Mouse (Mus musculus) embryonic facial prominence, embryonic 13.5 days (tissue): ENCODE results near the gene Ldlrad3. TPM values are rescaled to one million over a fixed set of nuclear protein-coding genes. Genes with fewer than 3 reads are reported as not detected.

Experiments
- ATAC-seq: fragments of 200-750 bp; cut with Nextera tagmentation; 2 replicates; pipeline ENCODE4 v1.8.0; 2017; ENCODE audit warnings: low read depth; ENCODE audit not compliant: insufficient number of reproducible peaks, insufficient read depth, low FRiP score, low TSS enrichment
- H3K27ac ChIP-seq: fragments of 300-500 bp; sonication (generic); 2 replicates; pipeline ENCODE4 v1.5.1; 2015; ENCODE audit warnings: moderate library complexity, mild to moderate bottlenecking, inconsistent platforms
- H3K27me3 ChIP-seq: fragments of 300-500 bp; sonication (generic); 2 replicates; pipeline ENCODE4 v1.6.1; 2015; ENCODE audit warnings: mild to moderate bottlenecking, inconsistent platforms
- H3K36me3 ChIP-seq: fragments of 300-500 bp; sonication (generic); 2 replicates; pipeline ENCODE4 v1.6.1; 2015; ENCODE audit warnings: mild to moderate bottlenecking, inconsistent platforms
- H3K4me1 ChIP-seq: fragments of 300-500 bp; sonication (generic); 2 replicates; pipeline ENCODE4 v1.6.1; 2015; ENCODE audit warnings: inconsistent platforms
- H3K4me2 ChIP-seq: fragments of 300-500 bp; sonication (generic); 2 replicates; pipeline ENCODE4 v1.6.1; 2015; ENCODE audit warnings: moderate library complexity, mild to moderate bottlenecking, inconsistent platforms
- H3K4me3 ChIP-seq: fragments of 300-500 bp; sonication (generic); 2 replicates; pipeline ENCODE4 v1.5.1; 2015; ENCODE audit warnings: mild to moderate bottlenecking, inconsistent platforms
- H3K9ac ChIP-seq: fragments of 300-500 bp; sonication (generic); 2 replicates; pipeline ENCODE4 v1.6.1; 2015; ENCODE audit warnings: mild to moderate bottlenecking, inconsistent platforms
- H3K9me3 ChIP-seq: fragments of 300-500 bp; sonication (generic); 2 replicates; pipeline ENCODE4 v1.6.1; 2016; ENCODE audit warnings: inconsistent platforms
- WGBS: fragments of 180-500 bp; shearing (Covaris S2); methylation state at CpG from one replicate; pipeline ENCODE4 v1.1.7; 2015; ENCODE audit warnings: mixed read lengths; 5-methylcytosine and 5-hydroxymethylcytosine counted together
- polyA plus RNA-seq: library from polyadenylated mRNA; unstranded; fragments of >200 nt; fragmentation: Nextera tagmentation; extraction: Ambion mirVana; gene quantifications from 2 replicates; pipeline ENCODE4 v1.2.1, GENCODE M21; 2015

Gene Ldlrad3
- polyA plus RNA-seq, 1 experiment from 2014 or later, result 52.4 TPM

GRCm38 (mm10) chr2:102107280-102107679, 78.9 kb downstream of the Ldlrad3 start:
- Histone ChIP-seq H3K4me1 (peaks cover 17% of the 10 kb centered on the region), H3K27me3 (no peaks in the 10 kb centered on the region), H3K36me3 (peaks cover 20% of the 10 kb centered on the region), H3K4me3 (no peak overlapping the region), H3K27ac (0 out of 2 replicates have a peak overlapping the region, but pooled peaks have one; percentile 7), H3K4me2 (no peak overlapping the region), H3K9ac (no peak overlapping the region), H3K9me3 (no peaks in the 10 kb centered on the region)
- 65% methylated on average over 6 of the region's 6 CpGs for WGBS
- ATAC-seq, result 0 out of 2 replicates have a peak, but pooled peaks have one; percentile 48

DNA sequence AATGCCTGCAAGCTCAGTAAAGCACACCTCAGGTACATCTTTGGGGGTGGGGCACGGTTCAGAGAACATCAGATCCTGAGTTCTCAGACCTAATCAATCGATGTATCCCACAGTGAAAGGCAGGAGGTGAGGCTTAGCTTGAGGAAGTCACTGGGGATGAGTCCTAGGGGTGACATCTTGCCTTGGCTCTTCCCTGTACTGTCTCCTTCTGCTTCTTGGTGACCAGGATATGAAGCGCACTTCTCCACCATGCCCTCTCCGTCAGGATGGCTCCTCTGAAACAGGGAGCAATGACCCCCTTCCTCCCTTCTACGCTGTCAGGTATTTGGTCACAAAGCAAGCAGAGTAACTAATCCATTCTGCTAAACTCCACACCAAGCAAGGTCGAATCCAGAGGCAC, 79.5 kb downstream of the Ldlrad3 start:
- Histone ChIP-seq H3K36me3 (peaks cover 17% of the 10 kb centered on the region), H3K4me2 (no peak overlapping the region), H3K9me3 (no peaks in the 10 kb centered on the region), H3K4me3 (no peak overlapping the region), H3K27me3 (no peaks in the 10 kb centered on the region), H3K9ac (no peak overlapping the region), H3K27ac (no peak overlapping the region), H3K4me1 (peaks cover 13% of the 10 kb centered on the region)
- 93% methylated on average over 6 of the region's 6 CpGs for WGBS
- no peak for ATAC-seq

DNA sequence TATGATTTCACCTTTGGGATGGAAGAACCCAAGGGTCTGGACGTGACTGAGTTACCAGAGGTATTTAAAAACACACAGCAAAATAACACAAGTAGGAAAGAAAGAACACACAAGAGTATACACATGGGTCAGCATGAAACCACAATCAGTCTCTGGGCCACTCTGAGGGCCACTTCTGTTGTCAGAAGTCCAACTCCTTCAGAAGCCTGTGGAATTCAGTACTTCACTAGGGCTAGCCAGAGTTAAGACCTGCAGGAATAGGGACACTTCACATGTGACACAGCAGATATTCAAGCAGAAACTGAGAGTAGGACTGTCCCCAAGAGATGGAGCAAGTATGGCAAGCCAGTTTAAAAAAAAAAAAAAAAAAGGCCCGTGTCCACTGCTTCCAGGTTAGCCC, 80.7 kb downstream of the Ldlrad3 start:
- peaks cover 13% of the 10 kb centered on the region for H3K4me1 ChIP-seq
- no peak for ATAC-seq
- H3K9ac ChIP-seq, result no peak overlapping the region
- peaks cover 9% of the 10 kb centered on the region for H3K36me3 ChIP-seq
- 80% methylated on average over 2 of the region's 2 CpGs for WGBS
- H3K4me2 ChIP-seq, result no peak overlapping the region
- H3K27ac ChIP-seq, result no peak overlapping the region
- no peak overlapping the region for H3K4me3 ChIP-seq
- no peaks in the 10 kb centered on the region for H3K27me3 ChIP-seq
- no peaks in the 10 kb centered on the region for H3K9me3 ChIP-seq

DNA sequence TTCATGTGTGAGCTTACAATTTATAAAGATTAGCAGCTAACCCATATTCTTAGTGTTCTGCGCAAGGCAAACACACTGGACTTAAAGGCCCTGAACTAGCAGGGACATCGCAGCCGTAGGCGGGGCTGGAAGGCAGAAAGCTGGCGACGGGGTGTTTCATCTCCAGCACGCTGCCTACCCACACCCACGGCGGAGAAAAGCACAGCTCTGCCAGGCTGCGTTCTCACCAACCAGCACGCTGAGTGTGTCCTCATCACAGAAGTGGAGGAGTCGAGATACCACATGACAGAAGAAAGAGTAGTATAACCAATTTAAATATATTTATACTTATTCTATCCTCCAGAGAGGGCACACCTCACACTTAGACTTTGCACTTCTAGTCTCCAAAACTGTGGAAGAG, 82.2 kb downstream of the Ldlrad3 start:
- Histone ChIP-seq H3K4me2 (no peak overlapping the region), H3K27ac (no peak overlapping the region), H3K4me1 (peaks cover 11% of the 10 kb centered on the region), H3K27me3 (no peaks in the 10 kb centered on the region), H3K36me3 (no peaks in the 10 kb centered on the region; the same call in 1 of the 2 replicates), H3K4me3 (no peak overlapping the region), H3K9ac (no peak overlapping the region), H3K9me3 (no peaks in the 10 kb centered on the region)
- no peak for ATAC-seq
- WGBS, result 84% methylated on average over 12 of the region's 12 CpGs

DNA sequence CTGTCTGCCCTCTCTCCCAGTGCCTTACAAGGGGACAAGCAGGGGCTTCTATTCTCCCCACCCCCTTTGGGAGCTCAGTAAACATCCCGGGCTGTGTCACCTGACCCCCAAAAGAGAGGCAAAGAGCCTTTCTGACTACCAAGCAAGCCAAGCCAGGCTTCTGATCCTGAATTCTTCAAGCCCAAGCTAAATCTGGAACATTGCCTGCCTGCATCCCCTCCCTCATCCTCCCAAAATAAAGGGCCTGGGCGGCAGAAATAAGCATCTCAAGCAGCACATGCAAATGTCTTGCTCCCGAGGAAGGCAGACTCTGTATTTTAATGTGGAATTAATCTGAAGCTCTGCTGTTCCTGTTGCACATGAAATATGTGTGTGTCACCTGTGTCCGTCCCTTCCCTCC, 85.7 kb downstream of the Ldlrad3 start:
- peaks cover 6% of the 10 kb centered on the region; the same call in 1 of the 2 replicates for H3K4me1 ChIP-seq
- no peak for ATAC-seq
- H3K9me3 ChIP-seq, result no peaks in the 10 kb centered on the region
- no peaks in the 10 kb centered on the region for H3K27me3 ChIP-seq
- H3K4me3 ChIP-seq, result no peak overlapping the region
- no peaks in the 10 kb centered on the region for H3K36me3 ChIP-seq
- no peak overlapping the region for H3K27ac ChIP-seq
- H3K4me2 ChIP-seq, result no peak overlapping the region
- WGBS, result 65% methylated on average over 4 of the region's 4 CpGs
- no peak overlapping the region for H3K9ac ChIP-seq

- H3K36me3 ChIP-seq, result no peaks in the 10 kb centered on the region
- no peak overlapping the region for H3K9ac ChIP-seq
- peaks cover 12% of the 10 kb centered on the region for H3K4me1 ChIP-seq
- ATAC-seq, result no peak
- no peaks in the 10 kb centered on the region for H3K27me3 ChIP-seq
- no peak overlapping the region for H3K4me3 ChIP-seq
- H3K27ac ChIP-seq, result no peak overlapping the region
- no peak overlapping the region for H3K4me2 ChIP-seq
- WGBS, result 86% methylated on average over 14 of the region's 14 CpGs
- H3K9me3 ChIP-seq, result no peaks in the 10 kb centered on the region
These were observed 86.3 kb downstream of the Ldlrad3 start for GRCm38 (mm10) chr2:102099702-102100450.

DNA sequence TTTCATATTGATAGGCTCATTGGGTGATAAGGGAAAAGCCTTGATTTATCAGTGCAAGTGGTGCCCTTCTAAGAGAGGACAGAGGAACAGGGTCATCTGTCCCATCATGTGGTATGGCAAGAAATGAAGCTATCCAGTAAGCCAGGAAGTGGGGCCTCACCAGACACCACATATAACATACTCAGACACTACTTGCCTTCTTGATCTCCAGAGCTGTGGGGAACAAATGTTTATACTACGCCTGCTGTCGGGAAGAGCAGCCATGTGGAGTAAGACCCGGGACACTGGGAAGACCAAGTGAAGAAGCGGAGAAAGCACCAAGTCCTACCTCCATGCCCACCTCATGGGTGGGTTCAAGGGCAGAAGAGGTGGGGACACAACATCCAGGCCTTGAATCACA, 86.9 kb downstream of the Ldlrad3 start:
- Histone ChIP-seq H3K9ac (no peak overlapping the region), H3K9me3 (no peaks in the 10 kb centered on the region), H3K4me1 (peaks cover 18% of the 10 kb centered on the region), H3K4me3 (no peak overlapping the region), H3K27me3 (no peaks in the 10 kb centered on the region), H3K36me3 (no peaks in the 10 kb centered on the region), H3K4me2 (no peak overlapping the region), H3K27ac (no peak overlapping the region)
- ATAC-seq, result no peak
- 95% methylated on average over 4 of the region's 4 CpGs for WGBS

DNA sequence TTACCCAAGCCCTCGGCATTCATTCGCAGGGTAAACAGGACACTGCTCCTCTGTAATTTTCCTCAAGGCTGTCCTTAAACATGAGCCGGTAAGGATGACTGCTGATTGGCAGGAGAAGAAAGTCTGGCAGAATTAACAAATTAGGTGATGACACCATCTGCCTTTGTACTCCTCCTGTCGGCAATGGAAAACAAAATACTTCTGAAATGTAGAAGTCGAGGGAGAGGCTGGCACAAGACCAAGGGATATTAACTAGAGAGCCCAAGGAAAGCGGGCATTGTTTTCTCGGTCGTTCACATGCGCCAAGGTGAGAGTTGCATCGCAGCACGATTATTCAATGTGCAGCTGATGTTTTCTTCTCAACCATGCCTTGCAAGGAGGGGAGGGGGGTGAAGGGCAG, 91.4 kb downstream of the Ldlrad3 start:
- no peaks in the 10 kb centered on the region for H3K27me3 ChIP-seq
- peak overlapping the region; percentile 71; the same call in 1 of the 2 replicates for H3K27ac ChIP-seq
- no peak for ATAC-seq
- peak overlapping the region; percentile 23; the same call in 1 of the 2 replicates for H3K4me2 ChIP-seq
- 38% methylated on average over 11 of the region's 11 CpGs for WGBS
- 0 out of 2 replicates have a peak, but pooled peaks cover under 1% of the 10 kb centered on the region for H3K36me3 ChIP-seq
- no peak overlapping the region for H3K9ac ChIP-seq
- no peak overlapping the region for H3K4me3 ChIP-seq
- H3K9me3 ChIP-seq, result no peaks in the 10 kb centered on the region
- peaks cover 44% of the 10 kb centered on the region for H3K4me1 ChIP-seq

DNA sequence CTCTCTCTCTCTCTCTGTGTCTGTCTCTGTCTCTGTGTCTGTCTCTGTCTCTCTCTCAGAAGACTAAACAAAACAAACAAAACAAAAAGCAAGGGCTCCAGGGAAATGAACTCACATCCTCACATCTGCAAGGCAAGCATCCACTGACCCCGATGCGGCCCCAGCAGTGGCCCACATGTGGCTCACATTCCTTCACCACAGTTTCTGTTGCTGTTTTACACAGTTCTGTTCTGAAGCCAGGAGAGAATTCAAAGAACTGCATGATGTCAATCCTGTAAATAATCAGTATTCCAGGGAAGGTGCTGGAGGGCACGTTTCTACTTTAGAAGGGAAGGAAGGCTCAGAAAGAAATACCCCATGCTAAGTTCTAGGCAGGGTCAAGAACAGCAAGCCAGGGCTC, 91.9 kb downstream of the Ldlrad3 start:
- WGBS, result 31% methylated on average over 3 of the region's 3 CpGs
- H3K27me3 ChIP-seq, result no peaks in the 10 kb centered on the region
- H3K9ac ChIP-seq, result no peak overlapping the region
- peaks cover 44% of the 10 kb centered on the region for H3K4me1 ChIP-seq
- no peak for ATAC-seq
- peak overlapping the region; percentile 23; the same call in 1 of the 2 replicates for H3K4me2 ChIP-seq
- 0 out of 2 replicates have a peak, but pooled peaks cover 2% of the 10 kb centered on the region for H3K36me3 ChIP-seq
- no peak overlapping the region for H3K4me3 ChIP-seq
- peak overlapping the region; percentile 71; the same call in 1 of the 2 replicates for H3K27ac ChIP-seq
- no peaks in the 10 kb centered on the region for H3K9me3 ChIP-seq

DNA sequence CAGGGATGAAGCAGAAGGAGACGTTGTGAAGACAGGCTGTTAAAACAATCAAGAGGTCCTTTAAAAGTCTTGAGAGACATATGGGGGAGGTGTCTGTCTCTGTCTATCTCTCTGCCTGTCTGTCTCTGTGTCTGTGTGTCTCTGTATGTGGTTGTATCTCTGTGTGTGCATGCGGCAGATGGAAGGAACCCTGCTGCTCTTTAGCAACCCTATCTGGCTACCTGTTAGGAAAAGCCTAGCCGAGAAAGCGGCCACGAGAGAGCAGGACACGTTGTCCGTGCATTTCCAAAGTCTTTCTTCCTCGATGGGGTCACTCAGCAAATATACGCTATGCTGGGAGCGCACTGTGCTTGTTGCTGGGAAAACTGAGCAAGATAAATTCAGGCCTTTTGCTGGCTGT, 93.6 kb downstream of the Ldlrad3 start:
- no peak overlapping the region for H3K4me2 ChIP-seq
- H3K36me3 ChIP-seq, result peaks cover 2% of the 10 kb centered on the region; the same call in 1 of the 2 replicates
- ATAC-seq, result no peak
- H3K4me1 ChIP-seq, result peaks cover 44% of the 10 kb centered on the region
- no peak overlapping the region for H3K4me3 ChIP-seq
- H3K27ac ChIP-seq, result peak overlapping the region; percentile 48; the same call in 1 of the 2 replicates
- no peaks in the 10 kb centered on the region for H3K27me3 ChIP-seq
- no peak overlapping the region for H3K9ac ChIP-seq
- no peaks in the 10 kb centered on the region for H3K9me3 ChIP-seq
- WGBS, result 87% methylated on average over 10 of the region's 10 CpGs

GRCm38 (mm10) chr2:102091516-102092350, 94.5 kb downstream of the Ldlrad3 start:
- Histone ChIP-seq H3K4me1 (peaks cover 41% of the 10 kb centered on the region), H3K9me3 (no peaks in the 10 kb centered on the region), H3K27ac (peak overlapping the region; percentile 48), H3K9ac (no peak overlapping the region; the same call in 1 of the 2 replicates), H3K27me3 (no peaks in the 10 kb centered on the region), H3K36me3 (peaks cover 2% of the 10 kb centered on the region; the same call in 1 of the 2 replicates), H3K4me3 (no peak overlapping the region), H3K4me2 (no peak overlapping the region)
- ATAC-seq, result no peak
- 32% methylated on average over 8 of the region's 8 CpGs for WGBS
